Mouse (Mus musculus) embryonic fibroblast, embryonic 13.5 days (primary cell): Measurements from ENCODE around the gene Nfic.

Source experiments
- CTCF ChIP-seq: IDR thresholded peaks from 2 replicates; pipeline ENCODE4 v1.5.1; 2011; ENCODE audit warnings: mild to moderate bottlenecking, control low read depth, low read length, moderate library complexity, borderline replicate concordance; ENCODE audit not compliant: insufficient read depth
- POLR2A ChIP-seq: IDR thresholded peaks from 2 replicates; pipeline ENCODE4 v1.6.1; 2011; ENCODE audit warnings: low read depth, mild to moderate bottlenecking, control low read depth, low read length, moderate library complexity

GRCm38 (mm10) chr10:81393456-81394063 lies 61.9 kb downstream of the Nfic start:
- TF ChIP-seq CTCF (no peak), POLR2A (no peak)
